8 mouse cellular contexts compared by ENCODE assay signal in genomic region chr1:43065615-43066310, GRCm38 (mm10). TPM values are rescaled to one million over a fixed set of nuclear protein-coding genes. Genes with fewer than 3 reads are reported as not detected.
DNase-seq lines count a peak whose midpoint lies in the region; ATAC-seq and TF ChIP-seq lines count a peak whose summit lies in the region.

No protein-coding gene starts in this region.

- no peaks in the 10 kb centered on the region for H3K27me3 ChIP-seq in heart, embryonic 11.5 days (ENCODE audit: control insufficient read depth, insufficient read depth, low read length)
- H3K27me3 ChIP-seq in kidney, embryonic 15.5 days: no peaks in the 10 kb centered on the region
- H3K27me3 ChIP-seq in limb, embryonic 14.5 days (ENCODE audit: control insufficient read depth, insufficient read depth, low read length): no peaks in the 10 kb centered on the region
- H3K27me3 ChIP-seq in midbrain, embryonic 16.5 days (ENCODE audit: control insufficient read depth, insufficient read depth, low read depth, low read length): no peaks in the 10 kb centered on the region

- ATAC-seq in heart, embryonic 11.5 days (replicated peaks; ENCODE audit: insufficient number of reproducible peaks, low FRiP score, low TSS enrichment): peak; percentile 80; the same call in 1 of the 2 replicates
- peak; percentile 85 for ATAC-seq in kidney, embryonic 15.5 days (replicated peaks; ENCODE audit: low FRiP score)
- ATAC-seq in limb, embryonic 14.5 days (ENCODE audit: low FRiP score, low read depth): peak; percentile 78; the same call in 1 of the 2 replicates
- peak; percentile 97 for ATAC-seq in midbrain, embryonic 16.5 days

- WGBS in heart, embryonic 11.5 days (ENCODE audit: insufficient replicate concordance): 56% methylated on average over 9 of the region's 9 CpGs
- WGBS in kidney, embryonic 15.5 days: 52% methylated on average over 9 of the region's 9 CpGs
- 53% methylated on average over 8 of the region's 9 CpGs for WGBS in limb, embryonic 14.5 days
- 48% methylated on average over 9 of the region's 9 CpGs for WGBS in midbrain, embryonic 16.5 days

- DNase-seq in B cell, adult 2 months: peak; percentile 14 to 29
- peak; percentile 54 for DNase-seq in adrenal gland, adult 2 months
- peak; percentile 65 for DNase-seq in embryo, embryonic 11.5 days (ENCODE audit: low read depth, low spot score)
- peak; percentile 78 for DNase-seq in limb, embryonic 14.5 days (ENCODE audit: low spot score)
- DNase-seq in thymus, postnatal 0 days (ENCODE audit: low spot score): peak; percentile 55

- no peak overlapping the region for H3K27ac ChIP-seq in heart, embryonic 11.5 days (ENCODE audit: low read depth, low read length)
- H3K27ac ChIP-seq in kidney, embryonic 15.5 days: no peak overlapping the region
- H3K27ac ChIP-seq in limb, embryonic 14.5 days (replicated peaks; ENCODE audit: low read depth, low read length): no peak overlapping the region
- no peak overlapping the region for H3K27ac ChIP-seq in midbrain, embryonic 16.5 days (ENCODE audit: low read length)

- no peak overlapping the region for H3K4me3 ChIP-seq in heart, embryonic 11.5 days (ENCODE audit: low read depth, low read length)
- no peak overlapping the region for H3K4me3 ChIP-seq in kidney, embryonic 15.5 days (replicated peaks)
- H3K4me3 ChIP-seq in limb, embryonic 14.5 days (replicated peaks; ENCODE audit: low read length): no peak overlapping the region
- no peak overlapping the region for H3K4me3 ChIP-seq in midbrain, embryonic 16.5 days (ENCODE audit: low read depth, low read length)

- no peaks in the 10 kb centered on the region for H3K4me1 ChIP-seq in heart, embryonic 11.5 days (ENCODE audit: control insufficient read depth, insufficient read depth, low read length)
- no peaks in the 10 kb centered on the region for H3K4me1 ChIP-seq in kidney, embryonic 15.5 days
- no peaks in the 10 kb centered on the region for H3K4me1 ChIP-seq in limb, embryonic 14.5 days (ENCODE audit: control insufficient read depth, insufficient read depth, low read length)
- no peaks in the 10 kb centered on the region for H3K4me1 ChIP-seq in midbrain, embryonic 16.5 days (ENCODE audit: control insufficient read depth, insufficient read depth, low read length)

- no peaks in the 10 kb centered on the region for H3K9me3 ChIP-seq in heart, embryonic 11.5 days (replicated peaks; ENCODE audit: control insufficient read depth, low read length)
- H3K9me3 ChIP-seq in kidney, embryonic 15.5 days (replicated peaks): no peaks in the 10 kb centered on the region
- no peaks in the 10 kb centered on the region for H3K9me3 ChIP-seq in limb, embryonic 14.5 days (ENCODE audit: control insufficient read depth, low read length)
- H3K9me3 ChIP-seq in midbrain, embryonic 16.5 days (replicated peaks; ENCODE audit: control insufficient read depth, low read length, poor library complexity, severe bottlenecking): no peaks in the 10 kb centered on the region

- H3K4me2 ChIP-seq in heart, embryonic 11.5 days: no peak overlapping the region
- no peak overlapping the region for H3K4me2 ChIP-seq in kidney, embryonic 15.5 days
- H3K4me2 ChIP-seq in limb, embryonic 14.5 days (replicated peaks; ENCODE audit: low read depth, low read length, severe bottlenecking): no peak overlapping the region
- H3K4me2 ChIP-seq in midbrain, embryonic 16.5 days (ENCODE audit: low read length): no peak overlapping the region

- H3K36me3 ChIP-seq in heart, embryonic 11.5 days (ENCODE audit: control insufficient read depth, insufficient read depth, low read length): no peaks in the 10 kb centered on the region
- H3K36me3 ChIP-seq in kidney, embryonic 15.5 days: peaks cover 52% of the 10 kb centered on the region
- H3K36me3 ChIP-seq in limb, embryonic 14.5 days (ENCODE audit: control insufficient read depth, insufficient read depth, low read length): peaks cover 25% of the 10 kb centered on the region
- H3K36me3 ChIP-seq in midbrain, embryonic 16.5 days (ENCODE audit: control insufficient read depth, insufficient read depth, low read length): peaks cover 4% of the 10 kb centered on the region

- TF ChIP-seq POLR2A in limb, embryonic 14.5 days (IDR thresholded peaks at IDR 0.05; ENCODE audit: borderline replicate concordance, extremely low read depth, insufficient read depth, insufficient read length): no peak

- H3K9ac ChIP-seq in heart, embryonic 11.5 days (ENCODE audit: low read depth, low read length): no peak overlapping the region
- H3K9ac ChIP-seq in kidney, embryonic 15.5 days: no peak overlapping the region
- H3K9ac ChIP-seq in limb, embryonic 14.5 days (ENCODE audit: low read depth, low read length, severe bottlenecking): no peak overlapping the region
- no peak overlapping the region for H3K9ac ChIP-seq in midbrain, embryonic 16.5 days (ENCODE audit: low read depth, low read length)

RNA-seq across cellular contexts. Expression of gene Tgfbrap1, which starts 32.7 kb away (rescaled TPM):
- total RNA-seq in adrenal gland, adult 2 months (2021): 10 to 100 TPM; 31.7 to 32.2 TPM
- polyA plus RNA-seq in adrenal gland, adult 2 months (2012; rRNA removed): 20.4 and 21.2 TPM in 2 replicates
- 8.6 and 8.7 TPM in 2 replicates for polyA plus RNA-seq in heart, embryonic 11.5 days (2014; fragmentation: Nextera tagmentation; extraction: Ambion mirVana)
- polyA plus RNA-seq in kidney, embryonic 15.5 days (2015; fragmentation: Nextera tagmentation; extraction: Ambion mirVana): 11.0 and 11.5 TPM in 2 replicates
- polyA plus RNA-seq in limb, embryonic 14.5 days (2012; rRNA removed): 22.7 and 23.9 TPM in 2 replicates
- polyA plus RNA-seq in limb, embryonic 14.5 days (2014; fragmentation: Nextera tagmentation; extraction: Ambion mirVana): 12.8 and 14.5 TPM in 2 replicates
- 17.6 and 17.8 TPM in 2 replicates for polyA plus RNA-seq in midbrain, embryonic 16.5 days (2015; fragmentation: Nextera tagmentation; extraction: Ambion mirVana)
- 5.3 and 5.6 TPM in 2 replicates for polyA plus RNA-seq in thymus, postnatal 0 days (2015; fragmentation: Nextera tagmentation; extraction: Ambion mirVana)

RNA-seq across cellular contexts. Expression of gene AI597479, which starts 32.7 kb away (rescaled TPM):
- 10 to 100 TPM; 15.3 to 16.5 TPM for total RNA-seq in adrenal gland, adult 2 months (2021)
- 1.6 TPM in 2 replicates for polyA plus RNA-seq in adrenal gland, adult 2 months (2012; rRNA removed)
- polyA plus RNA-seq in heart, embryonic 11.5 days (2014; fragmentation: Nextera tagmentation; extraction: Ambion mirVana): 22.4 and 29.8 TPM in 2 replicates
- polyA plus RNA-seq in kidney, embryonic 15.5 days (2015; fragmentation: Nextera tagmentation; extraction: Ambion mirVana): 31.0 and 31.7 TPM in 2 replicates
- polyA plus RNA-seq in limb, embryonic 14.5 days (2012; rRNA removed): 20.7 and 22.2 TPM in 2 replicates
- polyA plus RNA-seq in limb, embryonic 14.5 days (2014; fragmentation: Nextera tagmentation; extraction: Ambion mirVana): 25.9 and 32.9 TPM in 2 replicates
- polyA plus RNA-seq in midbrain, embryonic 16.5 days (2015; fragmentation: Nextera tagmentation; extraction: Ambion mirVana): 57.5 and 59.9 TPM in 2 replicates
- 19.7 and 21.1 TPM in 2 replicates for polyA plus RNA-seq in thymus, postnatal 0 days (2015; fragmentation: Nextera tagmentation; extraction: Ambion mirVana)

Comparison
In these comparisons a context has a peak if more than half of its experiments do, and no peak if none do; other contexts are left out.
1. DNase-seq: peak in every context shown above with its lines; median percentile 78 in limb, embryonic 14.5 days; 65 in embryo, embryonic 11.5 days; 55 in thymus, postnatal 0 days; 54 in adrenal gland, adult 2 months; 22 in B cell, adult 2 months.